Mouse (Mus musculus) megakaryocyte, embryonic 14.5 days (primary cell): ENCODE data around the gene Ift81. TPM values are rescaled to one million over a fixed set of nuclear protein-coding genes. Genes with fewer than 3 reads are reported as not detected.

Experiments
- H3K27me3 ChIP-seq: replicated peaks from 2 replicates; pipeline ENCODE3; 2012; ENCODE audit warnings: inconsistent platforms
- H3K36me3 ChIP-seq: replicated peaks from 2 replicates; pipeline ENCODE3; 2012; ENCODE audit warnings: low read length, inconsistent platforms, mixed read lengths
- H3K4me1 ChIP-seq: 2 replicates; pipeline ENCODE4 v1.6.1; 2012; ENCODE audit warnings: inconsistent platforms
- H3K4me3 ChIP-seq: replicated peaks from 2 replicates; pipeline ENCODE3; 2012; ENCODE audit warnings: moderate library complexity, mild to moderate bottlenecking, inconsistent platforms
- H3K9me3 ChIP-seq: 2 replicates; pipeline ENCODE4 v1.6.1; 2012; ENCODE audit warnings: inconsistent platforms
- FLI1 ChIP-seq: IDR thresholded peaks from 2 replicates; pipeline ENCODE4 v1.6.1; 2012; ENCODE audit warnings: low read length, inconsistent platforms, mixed read lengths
- GATA1 ChIP-seq: IDR thresholded peaks from 3 replicates; pipeline ENCODE4 v1.6.1; 2012; ENCODE audit warnings: mixed read lengths, low read length, inconsistent platforms, borderline replicate concordance
- polyA plus RNA-seq: library from polyadenylated mRNA; stranded (reverse); fragments of >175 nt; gene quantifications from 2 replicates; pipeline ENCODE4 v1.2.3, GENCODE M21; 2012; ENCODE audit warnings: low replicate concordance; ENCODE audit not compliant: insufficient read depth

Gene Ift81
- polyA plus RNA-seq, 1 experiment, result not detected

GRCm38 (mm10) chr5:122529913-122530604 is 84.3 kb downstream of the Ift81 start:
- TF ChIP-seq GATA1 (no peak), FLI1 (no peak)
- Histone ChIP-seq H3K36me3 (no peaks in the 10 kb centered on the region), H3K9me3 (peaks cover 14% of the 10 kb centered on the region)

GRCm38 (mm10) chr5:122529316-122529715 is 85.0 kb downstream of the Ift81 start:
- H3K36me3 ChIP-seq, result no peaks in the 10 kb centered on the region
- peaks cover 14% of the 10 kb centered on the region for H3K9me3 ChIP-seq
- no peaks in the 10 kb centered on the region for H3K4me1 ChIP-seq
- H3K27me3 ChIP-seq, result peaks cover 64% of the 10 kb centered on the region
- no peak overlapping the region for H3K4me3 ChIP-seq
- TF ChIP-seq FLI1 (no peak), GATA1 (no peak)

More at GRCm38 (mm10) chr5:122529913-122530604, 84.3 kb downstream of the Ift81 start:
- no peak overlapping the region for H3K4me3 ChIP-seq
- peaks cover 60% of the 10 kb centered on the region for H3K27me3 ChIP-seq
- no peaks in the 10 kb centered on the region for H3K4me1 ChIP-seq

GRCm38 (mm10) chr5:122528591-122528990 is 85.7 kb downstream of the Ift81 start:
- Histone ChIP-seq H3K4me3 (no peak overlapping the region), H3K27me3 (peaks cover 64% of the 10 kb centered on the region), H3K4me1 (no peaks in the 10 kb centered on the region), H3K36me3 (no peaks in the 10 kb centered on the region), H3K9me3 (peaks cover 14% of the 10 kb centered on the region)
- TF ChIP-seq FLI1, result no peak
- TF ChIP-seq GATA1, result no peak

- Histone ChIP-seq H3K4me1 (no peaks in the 10 kb centered on the region), H3K27me3 (peaks cover 68% of the 10 kb centered on the region), H3K9me3 (peaks cover 14% of the 10 kb centered on the region), H3K4me3 (no peak overlapping the region), H3K36me3 (no peaks in the 10 kb centered on the region)
- TF ChIP-seq FLI1 (no peak), GATA1 (no peak)
Observed at GRCm38 (mm10) chr5:122527761-122528160, 86.6 kb downstream of the Ift81 start.

GRCm38 (mm10) chr5:122526878-122527730 is 87.2 kb downstream of the Ift81 start:
- H3K4me1 ChIP-seq, result no peaks in the 10 kb centered on the region
- peaks cover 63% of the 10 kb centered on the region for H3K27me3 ChIP-seq

GRCm38 (mm10) chr5:122526405-122526804 is 87.9 kb downstream of the Ift81 start:
- H3K27me3 ChIP-seq, result peaks cover 61% of the 10 kb centered on the region

More at GRCm38 (mm10) chr5:122526878-122527730, 87.2 kb downstream of the Ift81 start:
- no peak for TF ChIP-seq FLI1
- no peak for TF ChIP-seq GATA1
- Histone ChIP-seq H3K9me3 (peaks cover 14% of the 10 kb centered on the region), H3K36me3 (no peaks in the 10 kb centered on the region), H3K4me3 (no peak overlapping the region)

GRCm38 (mm10) chr5:122525238-122525931 is 88.9 kb downstream of the Ift81 start:
- peaks cover 67% of the 10 kb centered on the region for H3K27me3 ChIP-seq

More at GRCm38 (mm10) chr5:122526405-122526804, 87.9 kb downstream of the Ift81 start:
- TF ChIP-seq FLI1, result no peak
- no peak for TF ChIP-seq GATA1
- no peaks in the 10 kb centered on the region for H3K36me3 ChIP-seq
- no peaks in the 10 kb centered on the region for H3K4me1 ChIP-seq
- no peak overlapping the region for H3K4me3 ChIP-seq
- peaks cover 9% of the 10 kb centered on the region for H3K9me3 ChIP-seq

GRCm38 (mm10) chr5:122524854-122525237 is 89.5 kb downstream of the Ift81 start:
- H3K4me3 ChIP-seq, result no peak overlapping the region
- H3K36me3 ChIP-seq, result no peaks in the 10 kb centered on the region
- H3K27me3 ChIP-seq, result peaks cover 68% of the 10 kb centered on the region
- no peaks in the 10 kb centered on the region for H3K9me3 ChIP-seq
- TF ChIP-seq GATA1 (no peak), FLI1 (no peak)
- no peaks in the 10 kb centered on the region for H3K4me1 ChIP-seq

More at GRCm38 (mm10) chr5:122525238-122525931, 88.9 kb downstream of the Ift81 start:
- H3K9me3 ChIP-seq, result no peaks in the 10 kb centered on the region
- no peaks in the 10 kb centered on the region for H3K4me1 ChIP-seq
- H3K4me3 ChIP-seq, result no peak overlapping the region
- H3K36me3 ChIP-seq, result no peaks in the 10 kb centered on the region
- no peak for TF ChIP-seq GATA1
- TF ChIP-seq FLI1, result no peak

- TF ChIP-seq GATA1 (no peak), FLI1 (no peak)
- no peaks in the 10 kb centered on the region for H3K36me3 ChIP-seq
- peaks cover 67% of the 10 kb centered on the region for H3K27me3 ChIP-seq
- H3K9me3 ChIP-seq, result no peaks in the 10 kb centered on the region
- no peaks in the 10 kb centered on the region; the same call in 1 of the 2 replicates for H3K4me1 ChIP-seq
- H3K4me3 ChIP-seq, result no peak overlapping the region
Observed at GRCm38 (mm10) chr5:122524244-122524643, 90.1 kb downstream of the Ift81 start.
